21 mouse cellular contexts compared by ENCODE assay signal in genomic region chr5:129918065-129918651, GRCm38 (mm10). TPM values are rescaled to one million over a fixed set of nuclear protein-coding genes. Genes with fewer than 3 reads are reported as not detected.
DNase-seq lines count a peak whose midpoint lies in the region; ATAC-seq and TF ChIP-seq lines count a peak whose summit lies in the region.
"Had no signal": no experiment of that assay in that cellular context is flagged by ENCODE, and none has a peak within 500 bp of the region (broad histone marks: within the 10 kb centered on the region; RNA-seq: fewer than 3 reads in every experiment).

No protein-coding gene starts in this region.

- peak; percentile 64 for ATAC-seq in G1E (ENCODE audit: extremely low read depth, insufficient number of reproducible peaks, low FRiP score, poor library complexity, severe bottlenecking)
- peak; percentile 58 for ATAC-seq in liver, embryonic 11.5 days (replicated peaks; ENCODE audit: low FRiP score)
- no peak for ATAC-seq in hindbrain, embryonic 13.5 days (ENCODE audit: low FRiP score)
- ATAC-seq: activated CD4-positive, CD25-positive, alpha-beta regulatory T cell, adult 4 months; forebrain, embryonic 13.5 days; intestine, embryonic 16.5 days had no signal

- H3K4me2 ChIP-seq in liver, embryonic 11.5 days: no peak overlapping the region
- H3K4me2 ChIP-seq in hindbrain, embryonic 13.5 days: no peak overlapping the region
- H3K4me2 ChIP-seq: forebrain, embryonic 13.5 days; heart, embryonic 12.5 days; hindbrain, embryonic 15.5 days had no signal

- no peak overlapping the region for H3K27ac ChIP-seq in testis, adult 2 months (ENCODE audit: control insufficient read depth, insufficient read depth, low read depth, low read length)
- no peak overlapping the region for H3K27ac ChIP-seq in liver, embryonic 11.5 days (ENCODE audit: low read depth, low read length)
- H3K27ac ChIP-seq in hindbrain, embryonic 13.5 days: no peak overlapping the region
- H3K27ac ChIP-seq: embryonic facial prominence, embryonic 10.5 days; forebrain, embryonic 13.5 days; gastrocnemius, adult 2 months; hindbrain, embryonic 10.5 days; hindbrain, embryonic 15.5 days had no signal

- H3K9me3 ChIP-seq in G1E (replicated peaks): no peaks in the 10 kb centered on the region
- no peaks in the 10 kb centered on the region for H3K9me3 ChIP-seq in liver, embryonic 11.5 days (ENCODE audit: control insufficient read depth, low read length)
- H3K9me3 ChIP-seq in hindbrain, embryonic 13.5 days: no peaks in the 10 kb centered on the region
- H3K9me3 ChIP-seq: embryonic facial prominence, embryonic 10.5 days; forebrain, embryonic 13.5 days; hindbrain, embryonic 10.5 days; hindbrain, embryonic 15.5 days had no signal

- peaks cover 3% of the 10 kb centered on the region for H3K4me1 ChIP-seq in testis, adult 2 months (ENCODE audit: control insufficient read depth, insufficient read depth, low read length)
- peaks cover 33% of the 10 kb centered on the region for H3K4me1 ChIP-seq in G1E (ENCODE audit: insufficient read depth, low read depth, low read length)
- peaks cover 3% of the 10 kb centered on the region; the same call in 1 of the 2 replicates for H3K4me1 ChIP-seq in liver, embryonic 11.5 days (replicated peaks; ENCODE audit: control insufficient read depth, insufficient read depth, low read length)
- H3K4me1 ChIP-seq in hindbrain, embryonic 13.5 days (replicated peaks): no peaks in the 10 kb centered on the region
- H3K4me1 ChIP-seq: embryonic facial prominence, embryonic 10.5 days; forebrain, embryonic 13.5 days; heart, embryonic 12.5 days; hindbrain, embryonic 10.5 days; hindbrain, embryonic 15.5 days had no signal

- no peak for DNase-seq in testis, postnatal 10 days (ENCODE audit: low spot score)
- peak; percentile 11 for DNase-seq in G1E (ENCODE audit: low spot score)
- DNase-seq in liver, embryonic 11.5 days (ENCODE audit: low spot score): no peak
- DNase-seq in cerebellum, adult 9-10 months: no peak
- DNase-seq in gastrocnemius, postnatal 25 days: no peak
- DNase-seq in right cerebral cortex, adult 2 months (ENCODE audit: low spot score in 2 of 2): no peak
- DNase-seq: cerebellum, adult 18-20 months; cerebellum, postnatal 10 days; gastrocnemius, adult 2 months; gastrocnemius, postnatal 36 days; heart, adult 18-20 months had no signal

- H3K36me3 ChIP-seq in testis, adult 2 months (ENCODE audit: control insufficient read depth, insufficient read depth, low read length): no peaks in the 10 kb centered on the region
- no peaks in the 10 kb centered on the region for H3K36me3 ChIP-seq in G1E (replicated peaks)
- H3K36me3 ChIP-seq in liver, embryonic 11.5 days (ENCODE audit: control insufficient read depth, insufficient read depth, low read length): no peaks in the 10 kb centered on the region
- no peaks in the 10 kb centered on the region for H3K36me3 ChIP-seq in hindbrain, embryonic 13.5 days
- H3K36me3 ChIP-seq: embryonic facial prominence, embryonic 10.5 days; heart, embryonic 12.5 days; hindbrain, embryonic 10.5 days; hindbrain, embryonic 15.5 days had no signal

- peak overlapping the region; percentile 74 for H3K4me3 ChIP-seq in testis, adult 2 months (ENCODE audit: control insufficient read depth, low read depth, low read length)
- peak overlapping the region; percentile 33; the same call in 1 of the 2 replicates for H3K4me3 ChIP-seq in G1E (ENCODE audit: low read depth, low read length)
- no peak overlapping the region for H3K4me3 ChIP-seq in liver, embryonic 11.5 days (ENCODE audit: low read depth, low read length)
- H3K4me3 ChIP-seq in hindbrain, embryonic 13.5 days: no peak overlapping the region
- H3K4me3 ChIP-seq: embryonic facial prominence, embryonic 10.5 days; forebrain, embryonic 13.5 days; gastrocnemius, adult 2 months; heart, embryonic 12.5 days; hindbrain, embryonic 10.5 days; hindbrain, embryonic 15.5 days had no signal

- no peak for TF ChIP-seq CTCF in testis, adult 2 months (IDR thresholded peaks at IDR 0.05; ENCODE audit: control insufficient read depth, insufficient read depth, insufficient replicate concordance, low read depth, low read length)
- no peak for TF ChIP-seq CTCF in G1E (IDR thresholded peaks at IDR 0.05; ENCODE audit: low read depth, low read length)

- H3K9ac ChIP-seq in liver, embryonic 11.5 days (ENCODE audit: low read depth, low read length): no peak overlapping the region
- no peak overlapping the region for H3K9ac ChIP-seq in hindbrain, embryonic 13.5 days
- H3K9ac ChIP-seq: forebrain, embryonic 13.5 days; heart, embryonic 12.5 days; hindbrain, embryonic 15.5 days had no signal

- TF ChIP-seq POLR2A in testis, adult 2 months (IDR thresholded peaks at IDR 0.05; ENCODE audit: control insufficient read depth, low read depth, low read length): no peak

- no peaks in the 10 kb centered on the region for H3K27me3 ChIP-seq in testis, adult 2 months (ENCODE audit: control insufficient read depth, insufficient read depth, low read length)
- H3K27me3 ChIP-seq in G1E (ENCODE audit: insufficient read depth, low read length): no peaks in the 10 kb centered on the region
- no peaks in the 10 kb centered on the region for H3K27me3 ChIP-seq in liver, embryonic 11.5 days (replicated peaks; ENCODE audit: control insufficient read depth, insufficient read depth, low read length)
- H3K27me3 ChIP-seq in hindbrain, embryonic 13.5 days: no peaks in the 10 kb centered on the region
- H3K27me3 ChIP-seq: CH12.LX; forebrain, embryonic 13.5 days; heart, embryonic 12.5 days; hindbrain, embryonic 15.5 days had no signal

- WGBS in liver, embryonic 11.5 days: 81% methylated on average over 24 of the region's 24 CpGs
- 93% methylated on average over 24 of the region's 24 CpGs for WGBS in hindbrain, embryonic 13.5 days

RNA-seq across cellular contexts. Expression of gene Nupr1l, which starts 9.8 kb away (rescaled TPM):
- polyA plus RNA-seq in testis, adult 2 months (2012; rRNA removed): 777 and 877 TPM in 2 replicates
- 4.0 and 11.2 TPM in 2 replicates for total RNA-seq in G1E (2014; fragmentation: Nextera tagmentation)
- 4.0 and 8.7 TPM in 2 replicates for total RNA-seq in G1E (2017)
- polyA plus RNA-seq in G1E (2012): 1.2 TPM in 2 replicates
- polyA plus RNA-seq in liver, embryonic 11.5 days (2014; fragmentation: Nextera tagmentation; extraction: Ambion mirVana): 0.84 and 1.4 TPM in 2 replicates
- total RNA-seq in gastrocnemius, postnatal 25 days (2021): 1 to 10 TPM in 1 of 2 experiments, not detected in 1; 1.2 TPM
- polyA plus RNA-seq in hindbrain, embryonic 13.5 days (2015; fragmentation: Nextera tagmentation; extraction: Ambion mirVana): 7.4 and 7.7 TPM in 2 replicates
- total RNA-seq: gastrocnemius, adult 2 months had no signal
- polyA plus RNA-seq: activated CD4-positive, CD25-positive, alpha-beta regulatory T cell, adult 4 months had no signal

RNA-seq across cellular contexts. Expression of gene Phkg1, which starts 19.8 kb away (rescaled TPM):
- 0.20 and 0.35 TPM in 2 replicates for polyA plus RNA-seq in testis, adult 2 months (2012; rRNA removed)
- total RNA-seq in G1E (2014; fragmentation: Nextera tagmentation) (not detected in 2 replicates), G1E (2017) (0.33 and 0.46 TPM in 2 replicates)
- 0.03 TPM in 1 of 2 replicates, not detected in the other for polyA plus RNA-seq in G1E (2012)
- 0.22 and 0.29 TPM in 2 replicates for polyA plus RNA-seq in liver, embryonic 11.5 days (2014; fragmentation: Nextera tagmentation; extraction: Ambion mirVana)
- total RNA-seq in gastrocnemius, postnatal 25 days (2021): 100 to 1,000 TPM; 297 to 365 TPM
- polyA plus RNA-seq in hindbrain, embryonic 13.5 days (2015; fragmentation: Nextera tagmentation; extraction: Ambion mirVana): 0.30 and 0.40 TPM in 2 replicates

RNA-seq across cellular contexts. Expression of gene Zbed5, which starts 22.6 kb away (rescaled TPM):
- 4.6 and 5.4 TPM in 2 replicates for polyA plus RNA-seq in testis, adult 2 months (2012; rRNA removed)
- total RNA-seq in G1E (2014; fragmentation: Nextera tagmentation) (5.2 and 6.9 TPM in 2 replicates), G1E (2017) (0.99 and 1.4 TPM in 2 replicates)
- 0.67 and 1.3 TPM in 2 replicates for polyA plus RNA-seq in G1E (2012)
- 3.8 and 4.9 TPM in 2 replicates for polyA plus RNA-seq in liver, embryonic 11.5 days (2014; fragmentation: Nextera tagmentation; extraction: Ambion mirVana)
- 1 to 10 TPM in 1 of 2 experiments, under 1 TPM in 1; 0.19 to 1.1 TPM for total RNA-seq in gastrocnemius, postnatal 25 days (2021)
- polyA plus RNA-seq in hindbrain, embryonic 13.5 days (2015; fragmentation: Nextera tagmentation; extraction: Ambion mirVana): 14.6 and 15.1 TPM in 2 replicates

RNA-seq across cellular contexts. Expression of gene Vkorc1l1, which starts 23.6 kb away (rescaled TPM):
- polyA plus RNA-seq in testis, adult 2 months (2012; rRNA removed): 12.2 and 19.9 TPM in 2 replicates
- 122 and 152 TPM in 2 replicates for total RNA-seq in G1E (2014; fragmentation: Nextera tagmentation)
- 76.7 and 90.2 TPM in 2 replicates for total RNA-seq in G1E (2017)
- polyA plus RNA-seq in G1E (2012): 21.6 and 24.1 TPM in 2 replicates
- polyA plus RNA-seq in liver, embryonic 11.5 days (2014; fragmentation: Nextera tagmentation; extraction: Ambion mirVana): 29.4 and 30.4 TPM in 2 replicates
- total RNA-seq in gastrocnemius, postnatal 25 days (2021): 10 to 100 TPM; 18.3 to 19.4 TPM
- 31.1 and 32.5 TPM in 2 replicates for polyA plus RNA-seq in hindbrain, embryonic 13.5 days (2015; fragmentation: Nextera tagmentation; extraction: Ambion mirVana)

RNA-seq across cellular contexts. Expression of gene Chchd2, which starts 30.9 kb away (rescaled TPM):
- polyA plus RNA-seq in testis, adult 2 months (2012; rRNA removed): 239 and 241 TPM in 2 replicates
- total RNA-seq in G1E (2014; fragmentation: Nextera tagmentation) (69.4 and 78.3 TPM in 2 replicates), G1E (2017) (342 and 377 TPM in 2 replicates)
- 586 and 747 TPM in 2 replicates for polyA plus RNA-seq in G1E (2012)
- polyA plus RNA-seq in liver, embryonic 11.5 days (2014; fragmentation: Nextera tagmentation; extraction: Ambion mirVana): 991 and 1,008 TPM in 2 replicates
- total RNA-seq in gastrocnemius, postnatal 25 days (2021): 100 to 1,000 TPM; 560 to 586 TPM
- polyA plus RNA-seq in hindbrain, embryonic 13.5 days (2015; fragmentation: Nextera tagmentation; extraction: Ambion mirVana): 858 and 885 TPM in 2 replicates

Comparison
In these comparisons a context has a peak if more than half of its experiments do, and no peak if none do; other contexts are left out.
1. H3K4me3 ChIP-seq: peak in testis, adult 2 months (single experiment) and G1E (single experiment); none in liver, embryonic 11.5 days (single experiment) and hindbrain, embryonic 13.5 days (single experiment).
2. RNA of gene Nupr1l, which starts 9.8 kb away (polyA plus RNA-seq): 777 to 877 TPM in testis, adult 2 months; 7.4 to 7.7 TPM in hindbrain, embryonic 13.5 days, 1.2 TPM in G1E and 0.84 to 1.4 TPM in liver, embryonic 11.5 days; every median in the first group is over 10 times any median in the second.